Mouse (Mus musculus): Measurements from ENCODE around the gene Phf21a. TPM values are rescaled to one million over a fixed set of nuclear protein-coding genes. Genes with fewer than 3 reads are reported as not detected.

Phf21a gene
- polyA plus RNA-seq, 1 experiment from 2014 or later = 25.5 TPM

GRCm38 (mm10) chr2:92185766-92186450 is 93.0 kb downstream of the Phf21a start:
- 16% methylated on average over 11 of the region's 11 CpGs for WGBS (ENCODE audit: insufficient replicate concordance)
- ATAC-seq (replicated peaks; ENCODE audit: insufficient number of reproducible peaks, low FRiP score, low TSS enrichment) = no peak
- H3K4me3 ChIP-seq (ENCODE audit: low read depth, low read length) = peak overlapping the region; percentile 85
- no peaks in the 10 kb centered on the region for H3K9me3 ChIP-seq (replicated peaks; ENCODE audit: control insufficient read depth, low read length)
- peaks cover 14% of the 10 kb centered on the region for H3K4me1 ChIP-seq (ENCODE audit: control insufficient read depth, insufficient read depth, low read length)
- peak overlapping the region; percentile 98 for H3K27ac ChIP-seq (ENCODE audit: low read depth, low read length)
- no peaks in the 10 kb centered on the region for H3K36me3 ChIP-seq (ENCODE audit: control insufficient read depth, insufficient read depth, low read length)
- peak overlapping the region; percentile 92 for H3K9ac ChIP-seq (ENCODE audit: low read depth, low read length)
- H3K27me3 ChIP-seq (ENCODE audit: control insufficient read depth, insufficient read depth, low read length) = no peaks in the 10 kb centered on the region
- H3K4me2 ChIP-seq = peak overlapping the region; percentile 84

- no peaks in the 10 kb centered on the region for H3K9me3 ChIP-seq (replicated peaks; ENCODE audit: control insufficient read depth, low read length)
- no peak overlapping the region for H3K27ac ChIP-seq (ENCODE audit: low read depth, low read length)
- 0 out of 2 replicates have a peak overlapping the region, but pooled peaks have one; percentile 84 for H3K4me2 ChIP-seq
- H3K9ac ChIP-seq (ENCODE audit: low read depth, low read length) = no peak overlapping the region
- no peaks in the 10 kb centered on the region for H3K27me3 ChIP-seq (ENCODE audit: control insufficient read depth, insufficient read depth, low read length)
- H3K4me3 ChIP-seq (ENCODE audit: low read depth, low read length) = no peak overlapping the region
- H3K4me1 ChIP-seq (ENCODE audit: control insufficient read depth, insufficient read depth, low read length) = peaks cover 17% of the 10 kb centered on the region
- no peak for ATAC-seq (replicated peaks; ENCODE audit: insufficient number of reproducible peaks, low FRiP score, low TSS enrichment)
- H3K36me3 ChIP-seq (ENCODE audit: control insufficient read depth, insufficient read depth, low read length) = no peaks in the 10 kb centered on the region
- 74% methylated on average over 6 of the region's 6 CpGs for WGBS (ENCODE audit: insufficient replicate concordance)
Measured at GRCm38 (mm10) chr2:92187061-92187460, 94.1 kb downstream of the Phf21a start.

DNA sequence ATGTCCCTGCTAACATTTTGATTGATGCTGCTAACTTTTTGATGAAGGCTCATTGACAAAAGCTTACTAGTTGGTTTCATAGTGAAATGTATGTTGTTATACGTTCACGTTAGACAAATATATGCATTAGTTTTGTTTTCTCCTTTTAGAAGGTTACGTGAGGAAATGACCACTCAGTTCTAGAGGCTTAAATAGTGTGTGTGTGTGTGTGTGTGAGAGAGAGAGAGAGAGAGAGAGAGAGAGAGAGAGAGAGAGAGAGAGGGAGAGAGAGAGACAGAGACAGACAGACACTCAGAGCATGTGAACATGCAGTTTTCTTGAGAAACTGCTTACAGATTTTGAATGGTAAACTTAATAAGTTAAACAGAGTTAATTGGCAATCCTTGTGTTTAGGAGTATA is 95.8 kb downstream of the Phf21a start:
- Histone ChIP-seq H3K36me3 (ENCODE audit: control insufficient read depth, insufficient read depth, low read length) (no peaks in the 10 kb centered on the region), H3K27me3 (ENCODE audit: control insufficient read depth, insufficient read depth, low read length) (no peaks in the 10 kb centered on the region), H3K9me3 (replicated peaks; ENCODE audit: control insufficient read depth, low read length) (no peaks in the 10 kb centered on the region), H3K4me1 (ENCODE audit: control insufficient read depth, insufficient read depth, low read length) (peaks cover 17% of the 10 kb centered on the region), H3K4me3 (ENCODE audit: low read depth, low read length) (no peak overlapping the region), H3K9ac (ENCODE audit: low read depth, low read length) (no peak overlapping the region), H3K4me2 (peak overlapping the region; percentile 18), H3K27ac (ENCODE audit: low read depth, low read length) (no peak overlapping the region)
- WGBS (ENCODE audit: insufficient replicate concordance) = 68% methylated on average over 3 of the region's 3 CpGs
- ATAC-seq (replicated peaks; ENCODE audit: insufficient number of reproducible peaks, low FRiP score, low TSS enrichment) = no peak

DNA sequence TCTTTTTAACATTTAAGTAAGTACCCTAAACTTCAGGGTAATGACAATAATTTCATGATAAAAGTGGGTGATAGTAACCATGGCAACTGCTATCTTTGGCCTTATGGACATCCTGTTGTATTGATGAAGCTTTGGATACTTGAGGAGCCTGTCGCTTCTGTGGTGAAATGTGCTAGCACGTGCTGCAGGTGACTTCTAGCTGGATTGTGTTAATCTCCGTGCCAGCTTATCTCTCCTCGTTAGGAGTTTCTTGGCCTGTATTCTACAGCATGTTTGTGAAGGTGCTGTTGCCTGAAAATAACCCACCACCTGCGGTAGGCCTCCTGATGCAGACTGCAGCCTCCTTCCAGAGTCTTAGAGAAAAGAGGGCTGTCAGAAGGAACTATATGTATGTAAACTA is 98.0 kb downstream of the Phf21a start:
- ATAC-seq (replicated peaks; ENCODE audit: insufficient number of reproducible peaks, low FRiP score, low TSS enrichment) = no peak
- H3K27ac ChIP-seq (ENCODE audit: low read depth, low read length) = no peak overlapping the region
- H3K4me1 ChIP-seq (ENCODE audit: control insufficient read depth, insufficient read depth, low read length) = peaks cover 17% of the 10 kb centered on the region
- no peak overlapping the region for H3K4me3 ChIP-seq (ENCODE audit: low read depth, low read length)
- H3K4me2 ChIP-seq = no peak overlapping the region
- no peaks in the 10 kb centered on the region for H3K27me3 ChIP-seq (ENCODE audit: control insufficient read depth, insufficient read depth, low read length)
- H3K9ac ChIP-seq (ENCODE audit: low read depth, low read length) = no peak overlapping the region
- H3K9me3 ChIP-seq (replicated peaks; ENCODE audit: control insufficient read depth, low read length) = no peaks in the 10 kb centered on the region
- 36% methylated on average over 5 of the region's 5 CpGs for WGBS (ENCODE audit: insufficient replicate concordance)
- no peaks in the 10 kb centered on the region for H3K36me3 ChIP-seq (ENCODE audit: control insufficient read depth, insufficient read depth, low read length)

DNA sequence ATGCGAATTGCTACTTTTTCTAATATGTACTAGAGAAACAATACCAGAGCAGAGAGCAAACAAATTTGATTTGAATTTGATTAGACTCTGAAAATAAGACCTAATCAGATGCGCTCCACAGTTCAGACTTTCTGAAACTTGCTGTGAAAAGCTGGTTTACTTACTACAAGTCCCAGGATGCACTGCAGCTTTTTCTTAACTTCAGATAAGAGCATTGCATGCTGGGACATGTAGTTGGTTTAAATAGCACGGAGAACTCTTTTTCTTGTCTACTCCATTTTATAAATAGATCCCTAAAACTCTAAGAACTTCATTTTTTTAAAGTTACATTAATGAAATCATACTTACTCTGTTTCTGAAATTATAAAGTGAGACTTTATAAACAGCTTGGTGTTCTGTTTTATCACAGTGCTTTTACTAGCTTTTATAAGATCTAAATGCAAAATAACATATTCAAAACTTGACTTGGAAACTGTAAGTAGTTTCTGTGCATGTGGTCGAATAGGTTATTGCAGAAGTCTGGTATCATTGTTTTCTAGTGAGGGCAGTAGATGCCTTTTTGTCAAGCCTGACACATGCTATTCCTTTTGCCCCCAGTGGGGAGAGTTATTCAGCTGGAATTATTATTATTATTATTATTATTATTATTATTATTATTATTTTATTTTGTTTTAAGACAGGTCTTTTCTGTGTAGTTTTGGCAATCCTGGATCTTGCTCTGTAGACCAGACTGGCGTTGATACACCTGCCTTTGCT is 99.1 kb downstream of the Phf21a start:
- Histone ChIP-seq H3K4me2 (no peak overlapping the region), H3K36me3 (ENCODE audit: control insufficient read depth, insufficient read depth, low read length) (no peaks in the 10 kb centered on the region), H3K9ac (ENCODE audit: low read depth, low read length) (no peak overlapping the region), H3K4me1 (ENCODE audit: control insufficient read depth, insufficient read depth, low read length) (peaks cover 12% of the 10 kb centered on the region), H3K27ac (ENCODE audit: low read depth, low read length) (no peak overlapping the region), H3K9me3 (replicated peaks; ENCODE audit: control insufficient read depth, low read length) (no peaks in the 10 kb centered on the region), H3K27me3 (ENCODE audit: control insufficient read depth, insufficient read depth, low read length) (no peaks in the 10 kb centered on the region), H3K4me3 (ENCODE audit: low read depth, low read length) (no peak overlapping the region)
- no peak for ATAC-seq (replicated peaks; ENCODE audit: insufficient number of reproducible peaks, low FRiP score, low TSS enrichment)
- 71% methylated on average over 5 of the region's 5 CpGs for WGBS (ENCODE audit: insufficient replicate concordance)

- H3K27me3 ChIP-seq (ENCODE audit: control insufficient read depth, insufficient read depth, low read length) = no peaks in the 10 kb centered on the region
Measured at GRCm38 (mm10) chr2:92198126-92198525, 105.2 kb downstream of the Phf21a start.

GRCm38 (mm10) chr2:92198747-92199146 is 105.8 kb downstream of the Phf21a start:
- Histone ChIP-seq H3K9ac (ENCODE audit: low read depth, low read length) (no peak overlapping the region), H3K9me3 (replicated peaks; ENCODE audit: control insufficient read depth, low read length) (no peaks in the 10 kb centered on the region), H3K27me3 (ENCODE audit: control insufficient read depth, insufficient read depth, low read length) (no peaks in the 10 kb centered on the region), H3K36me3 (ENCODE audit: control insufficient read depth, insufficient read depth, low read length) (no peaks in the 10 kb centered on the region), H3K4me2 (no peak overlapping the region), H3K27ac (ENCODE audit: low read depth, low read length) (no peak overlapping the region), H3K4me3 (ENCODE audit: low read depth, low read length) (no peak overlapping the region), H3K4me1 (ENCODE audit: control insufficient read depth, insufficient read depth, low read length) (peaks cover 5% of the 10 kb centered on the region; the same call in 1 of the 2 replicates)
- no peak for ATAC-seq (replicated peaks; ENCODE audit: insufficient number of reproducible peaks, low FRiP score, low TSS enrichment)
- 87% methylated on average over 7 of the region's 7 CpGs for WGBS (ENCODE audit: insufficient replicate concordance)

More at GRCm38 (mm10) chr2:92198126-92198525, 105.2 kb downstream of the Phf21a start:
- Histone ChIP-seq H3K36me3 (ENCODE audit: control insufficient read depth, insufficient read depth, low read length) (no peaks in the 10 kb centered on the region), H3K4me3 (ENCODE audit: low read depth, low read length) (no peak overlapping the region), H3K9me3 (replicated peaks; ENCODE audit: control insufficient read depth, low read length) (no peaks in the 10 kb centered on the region), H3K4me2 (no peak overlapping the region), H3K9ac (ENCODE audit: low read depth, low read length) (no peak overlapping the region), H3K4me1 (ENCODE audit: control insufficient read depth, insufficient read depth, low read length) (peaks cover 5% of the 10 kb centered on the region; the same call in 1 of the 2 replicates), H3K27ac (ENCODE audit: low read depth, low read length) (no peak overlapping the region)
- ATAC-seq (replicated peaks; ENCODE audit: insufficient number of reproducible peaks, low FRiP score, low TSS enrichment) = no peak
- WGBS (ENCODE audit: insufficient replicate concordance) = 56% methylated on average over 6 of the region's 6 CpGs

DNA sequence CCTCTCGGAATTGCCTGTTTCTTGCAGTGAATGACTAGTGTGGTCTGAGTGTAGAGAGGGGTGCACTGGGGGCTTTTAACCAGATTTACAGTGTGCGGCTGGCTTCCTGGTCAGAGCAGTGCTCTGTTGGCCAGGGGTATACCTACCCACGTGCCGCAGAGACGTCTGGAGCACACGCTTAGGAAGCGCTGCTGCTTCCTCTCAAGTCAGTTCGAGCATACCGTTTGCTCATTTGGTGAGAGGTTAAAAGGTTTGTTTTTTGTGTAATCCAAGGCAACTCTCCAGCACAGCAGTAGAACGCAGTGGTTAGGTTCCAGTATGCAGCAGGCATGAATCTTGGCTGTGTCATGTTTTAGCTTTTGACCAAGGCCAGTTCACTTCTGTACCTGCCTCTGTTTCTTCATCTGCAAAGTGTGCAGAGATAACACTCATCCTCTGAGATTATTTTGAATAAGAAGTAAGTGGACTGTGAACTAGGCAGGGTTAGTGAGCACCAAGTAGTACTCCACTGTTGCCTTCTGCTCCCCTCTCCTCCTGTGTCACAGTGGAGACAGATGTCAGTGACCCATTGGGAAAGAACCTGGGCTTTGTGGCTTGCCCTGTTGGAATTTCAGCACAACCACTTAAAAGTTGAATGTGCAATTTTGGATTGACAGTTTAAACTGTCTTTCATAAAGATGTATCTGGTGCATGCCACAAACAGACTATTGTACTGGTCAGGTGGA is 106.8 kb downstream of the Phf21a start:
- Histone ChIP-seq H3K9ac (ENCODE audit: low read depth, low read length) (no peak overlapping the region), H3K4me3 (ENCODE audit: low read depth, low read length) (no peak overlapping the region), H3K36me3 (ENCODE audit: control insufficient read depth, insufficient read depth, low read length) (no peaks in the 10 kb centered on the region), H3K27ac (ENCODE audit: low read depth, low read length) (no peak overlapping the region), H3K4me1 (ENCODE audit: control insufficient read depth, insufficient read depth, low read length) (peaks cover 5% of the 10 kb centered on the region; the same call in 1 of the 2 replicates), H3K27me3 (ENCODE audit: control insufficient read depth, insufficient read depth, low read length) (no peaks in the 10 kb centered on the region), H3K9me3 (replicated peaks; ENCODE audit: control insufficient read depth, low read length) (no peaks in the 10 kb centered on the region), H3K4me2 (no peak overlapping the region)
- WGBS (ENCODE audit: insufficient replicate concordance) = 74% methylated on average over 10 of the region's 10 CpGs
- ATAC-seq (replicated peaks; ENCODE audit: insufficient number of reproducible peaks, low FRiP score, low TSS enrichment) = no peak

Measured in heart, embryonic 11.5 days (tissue).